In the genomic region with DNA sequence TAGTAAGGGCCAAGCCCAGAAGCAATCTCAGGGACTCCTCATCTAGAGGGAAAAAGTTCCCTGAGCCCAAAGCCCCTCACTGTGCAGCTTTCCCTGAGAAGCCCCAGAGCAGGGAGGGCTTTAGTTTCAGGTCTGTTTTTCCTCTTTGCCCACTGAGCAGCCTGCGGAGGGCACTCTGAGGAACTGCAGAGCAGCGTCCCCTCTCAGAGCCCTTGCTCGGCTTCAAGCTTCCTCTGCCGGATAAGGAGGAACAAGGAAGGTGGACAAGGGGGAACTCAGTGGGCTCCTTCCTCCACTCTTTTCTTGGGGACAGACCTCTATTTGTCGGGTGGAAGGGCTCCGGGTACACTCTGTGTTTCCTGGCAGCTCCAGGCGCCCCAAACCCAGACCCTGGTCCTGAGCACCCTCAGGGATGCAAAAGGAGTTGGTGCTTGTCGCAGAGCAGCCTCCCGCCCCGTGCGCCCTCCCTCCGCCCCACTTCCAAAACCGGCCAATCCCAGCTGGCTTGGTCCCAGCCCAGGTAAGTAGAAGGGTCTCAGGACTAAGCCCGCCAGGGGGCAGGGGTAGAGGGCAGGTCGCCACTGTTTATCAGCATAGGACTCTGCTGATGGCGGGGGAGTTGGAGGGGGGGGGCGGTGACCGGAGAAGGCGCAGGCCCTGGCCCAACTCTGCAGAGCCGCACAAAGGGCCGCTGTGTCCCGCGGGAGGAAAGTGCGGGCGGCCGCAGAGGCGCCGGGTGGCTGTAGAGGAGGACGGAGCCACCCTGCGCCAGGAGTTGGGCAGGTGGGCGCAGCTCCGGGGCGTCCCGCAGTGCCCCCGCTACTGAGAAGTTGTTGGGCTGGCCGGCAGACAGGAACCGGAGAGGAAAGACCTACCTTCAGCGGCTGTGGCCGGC, we compare ENCODE assay signal across 8 mouse cellular contexts. TPM values are rescaled to one million over a fixed set of nuclear protein-coding genes. Genes with fewer than 3 reads are reported as not detected.
A peak's percentile ranks its signal among the peaks of the same experiment; 100 is the strongest.
DNase-seq lines count a peak whose midpoint lies in the region; ATAC-seq and TF ChIP-seq lines count a peak whose summit lies in the region.

No protein-coding gene starts in this region.

- DNase-seq in lung, adult 2 months: peak; percentile 26
- no peak for DNase-seq in lung, postnatal 36 days
- DNase-seq in cerebellum, adult 2 months: peak; percentile 54 to 72
- peak; percentile 34 for DNase-seq in forebrain, postnatal 0 days
- peak; percentile 57 for DNase-seq in kidney, postnatal 14 days
- no peak for DNase-seq in gastrocnemius, postnatal 14 days
- DNase-seq in adrenal gland, postnatal 36 days: no peak

- TF ChIP-seq CTCF in lung, adult 2 months (IDR thresholded peaks at IDR 0.05; ENCODE audit: insufficient read depth, low read length): no peak
- TF ChIP-seq CTCF in cerebellum, adult 2 months (IDR thresholded peaks at IDR 0.05; ENCODE audit: borderline replicate concordance, insufficient read depth, low read depth, low read length): no peak
- TF ChIP-seq CTCF in forebrain, postnatal 0 days (IDR thresholded peaks at IDR 0.05; ENCODE audit: low read depth): no peak; the same call in 1 of the 2 replicates

- H3K4me1 ChIP-seq in lung, adult 2 months (ENCODE audit: control insufficient read depth, insufficient read depth, low read length): 0 out of 2 replicates have a peak, but pooled peaks cover 2% of the 10 kb centered on the region
- peaks cover 23% of the 10 kb centered on the region for H3K4me1 ChIP-seq in cerebellum, adult 2 months (ENCODE audit: control insufficient read depth, insufficient read depth, low read length)
- H3K4me1 ChIP-seq in forebrain, postnatal 0 days (ENCODE audit: insufficient read depth): peaks cover 9% of the 10 kb centered on the region; the same call in 1 of the 2 replicates
- H3K4me1 ChIP-seq in midbrain, embryonic 12.5 days: peaks cover 22% of the 10 kb centered on the region

- H3K36me3 ChIP-seq in forebrain, postnatal 0 days (ENCODE audit: insufficient read depth): no peaks in the 10 kb centered on the region
- no peaks in the 10 kb centered on the region for H3K36me3 ChIP-seq in midbrain, embryonic 12.5 days

- peak overlapping the region; percentile 99 for H3K4me2 ChIP-seq in forebrain, postnatal 0 days (ENCODE audit: low read depth)
- H3K4me2 ChIP-seq in midbrain, embryonic 12.5 days (replicated peaks): peak overlapping the region; percentile 94

- H3K9ac ChIP-seq in forebrain, postnatal 0 days: peak overlapping the region; percentile 68
- peak overlapping the region; percentile 87 for H3K9ac ChIP-seq in midbrain, embryonic 12.5 days (replicated peaks)

- intact Hi-C loops in gastrocnemius, postnatal 14 days (cut with DNase I; ENCODE audit: low total_unique reads): no loop called here

- H3K4me3 ChIP-seq in lung, adult 2 months (replicated peaks; ENCODE audit: extremely low read depth, low read depth, low read length): no peak overlapping the region
- peak overlapping the region; percentile 60 for H3K4me3 ChIP-seq in cerebellum, adult 2 months (replicated peaks; ENCODE audit: insufficient read depth, low read depth, low read length)
- H3K4me3 ChIP-seq in forebrain, postnatal 0 days (ENCODE audit: low read depth, low read length): peak overlapping the region; percentile 57
- peak overlapping the region; percentile 79 for H3K4me3 ChIP-seq in midbrain, embryonic 12.5 days

- H3K9me3 ChIP-seq in forebrain, postnatal 0 days (ENCODE audit: low read length): no peaks in the 10 kb centered on the region
- H3K9me3 ChIP-seq in midbrain, embryonic 12.5 days: no peaks in the 10 kb centered on the region

- 12% methylated on average over 39 of the region's 39 CpGs for WGBS in lung, adult 2 months
- WGBS in cerebellum, adult 2 months: 4% methylated on average over 38 of the region's 39 CpGs
- 4% methylated on average over 36 of the region's 39 CpGs for WGBS in forebrain, postnatal 0 days
- WGBS in midbrain, embryonic 12.5 days: under 1% methylated on average over 37 of the region's 39 CpGs

- no peaks in the 10 kb centered on the region for H3K27me3 ChIP-seq in cerebellum, adult 2 months (ENCODE audit: control insufficient read depth, insufficient read depth, low read length)
- no peaks in the 10 kb centered on the region for H3K27me3 ChIP-seq in forebrain, postnatal 0 days (ENCODE audit: insufficient read depth, low read length)
- H3K27me3 ChIP-seq in midbrain, embryonic 12.5 days: peaks cover 37% of the 10 kb centered on the region

- H3K27ac ChIP-seq in cerebellum, adult 2 months (ENCODE audit: insufficient read depth, low read length): peak overlapping the region; percentile 80
- peak overlapping the region; percentile 84 for H3K27ac ChIP-seq in forebrain, postnatal 0 days (ENCODE audit: low read depth, low read length)
- peak overlapping the region; percentile 76 for H3K27ac ChIP-seq in midbrain, embryonic 12.5 days (replicated peaks)

- peak; percentile 25 for ATAC-seq in forebrain, postnatal 0 days
- peak; percentile 62 for ATAC-seq in midbrain, embryonic 12.5 days (ENCODE audit: low FRiP score, low read depth)

- no peak for TF ChIP-seq POLR2A in lung, adult 2 months (IDR thresholded peaks at IDR 0.05; ENCODE audit: borderline replicate concordance, extremely low read depth, low read depth, low read length)
- TF ChIP-seq POLR2A in cerebellum, adult 2 months (IDR thresholded peaks at IDR 0.05; ENCODE audit: borderline replicate concordance, insufficient read depth, low read length): no peak

RNA-seq across cellular contexts. Expression of gene Nacc2, which starts 31.9 kb away (rescaled TPM):
- polyA plus RNA-seq in lung, adult 2 months (2012; rRNA removed): 26.3 and 36.5 TPM in 2 replicates
- polyA plus RNA-seq in cerebellum, adult 2 months (2012; rRNA removed): 117 and 124 TPM in 2 replicates
- total RNA-seq in forebrain, postnatal 0 days (2014; rRNA removed): 18.5 and 18.9 TPM in 2 replicates
- polyA plus RNA-seq in forebrain, postnatal 0 days (2015; fragmentation: Nextera tagmentation; extraction: Ambion mirVana): 12.3 and 18.3 TPM in 2 replicates
- polyA plus RNA-seq in midbrain, embryonic 12.5 days (2016; fragmentation: Nextera tagmentation; extraction: Ambion mirVana): 8.7 and 11.1 TPM in 2 replicates
- total RNA-seq in gastrocnemius, postnatal 14 days (2021): 10 to 100 TPM; 12.3 to 18.4 TPM
- total RNA-seq in adrenal gland, postnatal 36 days (2021): 10 to 100 TPM; 33.3 to 40.1 TPM

Comparison
In these comparisons a context has a peak if more than half of its experiments do, and no peak if none do; other contexts are left out.
1. DNase-seq: peak in lung, adult 2 months (single experiment), cerebellum, adult 2 months (2 of 2), forebrain, postnatal 0 days (single experiment) and kidney, postnatal 14 days (single experiment); none in lung, postnatal 36 days (single experiment), gastrocnemius, postnatal 14 days (single experiment) and adrenal gland, postnatal 36 days (0 of 2).
2. Peak in every context shown above with its lines, with median percentiles within 50 percentile points of each other: H3K27ac ChIP-seq.